Mouse (Mus musculus) liver, adult 10 weeks (tissue): ENCODE results near the gene Denr. TPM values are rescaled to one million over a fixed set of nuclear protein-coding genes. Genes with fewer than 3 reads are reported as not detected.

ENCODE experiments used
- polyA plus RNA-seq: library from polyadenylated mRNA; stranded (reverse); fragments of 350-450 nt; fragmentation: Illumina TruSeq; extraction: RNeasy Lipid Tissue Mini Kit (QIAGEN cat#74804); gene quantifications from one replicate; pipeline ENCODE4 v1.2.3, GENCODE M21; 2014; ENCODE audit warnings: low read depth, low replicate concordance

Gene Denr
- 135 TPM for polyA plus RNA-seq

GRCm38 (mm10) chr5:123906976-123907630 is at the start of gene Denr:
TSS of gene Denr (plus strand) at chr5:123907175.

GRCm38 (mm10) chr5:123865365-123865764 is 41.6 kb upstream of the Denr start, which contains the start of gene Hcar2:
TSS of gene Hcar2 (minus strand) at chr5:123865499.

GRCm38 (mm10) chr5:123879928-123880327 is 27.0 kb upstream of the Denr start, which contains the start of gene Hcar1:
TSS of gene Hcar1 (minus strand) at chr5:123880020.

GRCm38 (mm10) chr5:123927118-123927517 is 20.1 kb downstream of the Denr start, which contains the start of gene Gm43518:
TSS of gene Gm43518 (plus strand) at chr5:123927418.

GRCm38 (mm10) chr5:123930508-123930989 is 23.6 kb downstream of the Denr start, which contains the start of gene Ccdc62:
TSS of gene Ccdc62 (plus strand) at chr5:123930679.

GRCm38 (mm10) chr5:123973299-123974178 is 66.6 kb downstream of the Denr start, which contains the start of gene Hip1r:
TSS of gene Hip1r (plus strand) at chr5:123973628.

Other genes starting within 250 kb of the Denr start
- 18.4 TPM for gene Clip1, start 222.6 kb upstream of the Denr start, polyA plus RNA-seq
- gene Zcchc8, start 186.1 kb upstream of the Denr start, polyA plus RNA-seq, result 32.2 TPM
- gene Rsrc2, start 157.8 kb upstream of the Denr start, polyA plus RNA-seq, result 92.5 TPM
- not detected for gene Kntc1, start 157.5 kb upstream of the Denr start, polyA plus RNA-seq
- not detected for gene Hcar2, start 41.7 kb upstream of the Denr start, polyA plus RNA-seq
- gene Hcar1, start 27.2 kb upstream of the Denr start, polyA plus RNA-seq, result not detected
- not detected for gene Gm43518, start 20.2 kb downstream of the Denr start, polyA plus RNA-seq
- 1.7 TPM for gene Ccdc62, start 23.5 kb downstream of the Denr start, polyA plus RNA-seq
- gene Hip1r, start 66.5 kb downstream of the Denr start, polyA plus RNA-seq, result 0.87 TPM
- gene Vps37b, start 125.1 kb downstream of the Denr start, polyA plus RNA-seq, result 4.3 TPM
- gene Abcb9, start 188.6 kb downstream of the Denr start, polyA plus RNA-seq, result not detected
- 1.6 TPM for gene Ogfod2, start 205.1 kb downstream of the Denr start, polyA plus RNA-seq
- gene Arl6ip4, start 208.9 kb downstream of the Denr start, polyA plus RNA-seq, result 2.1 TPM